Mouse (Mus musculus) neural tube, embryonic 15.5 days (tissue): Measurements from ENCODE around the gene Polg2. TPM values are rescaled to one million over a fixed set of nuclear protein-coding genes. Genes with fewer than 3 reads are reported as not detected.

ENCODE experiments used
- ATAC-seq: fragments of 200-750 bp; cut with Nextera tagmentation; 2 replicates; pipeline ENCODE4 v1.8.0; 2017; ENCODE audit warnings: mild to moderate bottlenecking, moderate TSS enrichment, moderate library complexity; ENCODE audit not compliant: low FRiP score
- H3K27ac ChIP-seq: fragments of 300-500 bp; sonication (generic); replicated peaks from 2 replicates; pipeline ENCODE4 v1.5.1; 2015; ENCODE audit warnings: mild to moderate bottlenecking, inconsistent platforms
- H3K27me3 ChIP-seq: fragments of 300-500 bp; sonication (generic); replicated peaks from 2 replicates; pipeline ENCODE4 v1.6.1; 2015; ENCODE audit warnings: inconsistent platforms
- H3K36me3 ChIP-seq: fragments of 300-500 bp; sonication (generic); 2 replicates; pipeline ENCODE4 v1.6.1; 2015; ENCODE audit warnings: inconsistent platforms
- H3K4me1 ChIP-seq: fragments of 300-500 bp; sonication (generic); 2 replicates; pipeline ENCODE4 v1.6.1; 2015; ENCODE audit warnings: inconsistent platforms
- H3K4me2 ChIP-seq: fragments of 300-500 bp; sonication (generic); 2 replicates; pipeline ENCODE4 v1.6.1; 2015; ENCODE audit warnings: inconsistent platforms, mild to moderate bottlenecking, moderate library complexity
- H3K4me3 ChIP-seq: fragments of 300-500 bp; sonication (generic); replicated peaks from 2 replicates; pipeline ENCODE4 v1.5.1; 2015; ENCODE audit warnings: mild to moderate bottlenecking, inconsistent platforms
- H3K9ac ChIP-seq: fragments of 300-500 bp; sonication (generic); replicated peaks from 2 replicates; pipeline ENCODE4 v1.6.1; 2015; ENCODE audit warnings: mild to moderate bottlenecking, inconsistent platforms
- H3K9me3 ChIP-seq: fragments of 300-500 bp; sonication (generic); replicated peaks from 2 replicates; pipeline ENCODE4 v1.6.1; 2016; ENCODE audit warnings: inconsistent platforms
- WGBS: fragments of 180-500 bp; shearing (Covaris S2); methylation state at CpG from one replicate; pipeline ENCODE4 v1.1.7; 2015; ENCODE audit warnings: mixed read lengths; 5-methylcytosine and 5-hydroxymethylcytosine counted together
- polyA plus RNA-seq: library from polyadenylated mRNA; unstranded; fragments of >200 nt; fragmentation: Nextera tagmentation; extraction: Ambion mirVana; gene quantifications from 2 replicates; pipeline ENCODE4 v1.2.1, GENCODE M21; 2015

Polg2 gene
- polyA plus RNA-seq, 1 experiment from 2014 or later: 9.1 TPM

DNA sequence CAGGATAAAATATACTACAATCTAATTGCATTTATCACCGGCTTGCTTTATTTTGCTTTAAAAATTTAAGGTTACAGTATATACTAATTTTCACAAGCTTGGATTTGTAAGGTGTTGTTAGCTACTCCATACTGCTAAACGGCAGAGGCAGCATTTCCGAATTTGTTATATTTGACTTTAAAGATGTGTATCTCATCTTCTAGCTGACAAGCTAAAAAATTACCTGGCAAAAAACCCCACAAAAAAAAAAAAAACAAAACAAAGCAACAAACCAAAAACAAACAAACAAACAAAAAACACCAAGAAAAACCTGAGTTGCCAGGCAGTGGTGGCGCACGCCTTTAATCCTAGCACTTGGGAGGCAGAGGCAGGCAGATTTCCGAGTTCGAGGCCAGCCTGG lies 1.2 kb downstream of the Polg2 start:
- peak overlapping the region; percentile 60; the same call in 1 of the 2 replicates for H3K4me3 ChIP-seq
- H3K4me2 ChIP-seq: peak overlapping the region; percentile 73; the same call in 1 of the 2 replicates
- WGBS: 95% methylated on average over 7 of the region's 7 CpGs
- peaks cover 48% of the 10 kb centered on the region for H3K36me3 ChIP-seq
- no peaks in the 10 kb centered on the region for H3K27me3 ChIP-seq
- no peak overlapping the region for H3K9ac ChIP-seq
- peaks cover 25% of the 10 kb centered on the region for H3K4me1 ChIP-seq
- H3K27ac ChIP-seq: no peak overlapping the region
- no peaks in the 10 kb centered on the region for H3K9me3 ChIP-seq
- no peak for ATAC-seq

DNA sequence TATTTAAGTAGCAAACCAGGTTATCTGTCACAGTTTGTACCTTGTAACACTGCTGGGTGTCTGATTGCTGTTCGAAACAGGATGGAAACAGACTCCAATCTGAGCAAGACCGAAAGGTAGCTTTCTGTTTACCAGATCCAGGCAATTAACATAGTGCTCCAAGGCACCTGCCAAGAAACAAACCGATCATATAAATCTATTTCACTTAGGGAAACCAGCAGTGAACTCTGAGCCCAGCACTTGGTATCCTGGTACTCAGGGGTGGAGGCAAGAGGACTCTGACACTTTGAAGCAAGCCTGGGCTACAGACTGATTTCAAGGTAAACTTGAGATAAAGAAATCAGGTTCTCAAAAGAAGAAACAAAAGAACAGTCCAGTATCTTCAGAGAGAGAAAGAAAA lies 1.9 kb downstream of the Polg2 start:
- H3K27me3 ChIP-seq: no peaks in the 10 kb centered on the region
- no peak overlapping the region for H3K4me2 ChIP-seq
- H3K36me3 ChIP-seq: peaks cover 48% of the 10 kb centered on the region
- no peak overlapping the region for H3K27ac ChIP-seq
- ATAC-seq: no peak
- WGBS: 94% methylated on average over 3 of the region's 3 CpGs
- H3K9me3 ChIP-seq: no peaks in the 10 kb centered on the region
- no peak overlapping the region for H3K4me3 ChIP-seq
- no peak overlapping the region for H3K9ac ChIP-seq
- peaks cover 21% of the 10 kb centered on the region for H3K4me1 ChIP-seq

DNA sequence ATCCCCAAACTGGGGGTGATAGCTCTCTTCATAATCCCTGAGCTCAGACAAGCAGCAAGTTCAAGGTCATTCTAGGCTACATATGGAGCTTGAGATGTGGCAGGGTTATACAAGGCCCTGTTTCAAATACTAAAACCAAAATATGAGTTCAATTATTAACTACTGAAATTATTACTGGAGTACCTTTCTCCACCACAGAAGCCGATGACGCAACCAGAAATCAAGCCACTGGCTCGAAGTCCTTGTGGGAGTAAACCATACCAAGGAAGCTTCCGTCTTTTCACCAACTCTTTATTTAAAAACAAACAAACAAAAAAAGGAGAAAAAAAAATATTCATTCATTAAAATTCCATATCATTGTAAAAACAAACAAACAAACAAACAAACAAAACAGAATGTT lies 2.4 kb downstream of the Polg2 start:
- ATAC-seq: no peak
- Histone ChIP-seq H3K36me3 (peaks cover 48% of the 10 kb centered on the region), H3K27me3 (no peaks in the 10 kb centered on the region), H3K9ac (no peak overlapping the region), H3K9me3 (no peaks in the 10 kb centered on the region), H3K27ac (no peak overlapping the region), H3K4me2 (no peak overlapping the region), H3K4me3 (no peak overlapping the region), H3K4me1 (peaks cover 21% of the 10 kb centered on the region)
- WGBS: 97% methylated on average over 4 of the region's 4 CpGs

GRCm38 (mm10) chr11:106773061-106773460 lies 6.3 kb downstream of the Polg2 start:
- Histone ChIP-seq H3K27me3 (no peaks in the 10 kb centered on the region), H3K4me3 (no peak overlapping the region), H3K9me3 (no peaks in the 10 kb centered on the region), H3K4me1 (peaks cover 9% of the 10 kb centered on the region), H3K36me3 (peaks cover 63% of the 10 kb centered on the region), H3K4me2 (no peak overlapping the region), H3K27ac (no peak overlapping the region), H3K9ac (no peak overlapping the region)
- WGBS: 93% methylated on average over 9 of the region's 9 CpGs
- ATAC-seq: no peak

DNA sequence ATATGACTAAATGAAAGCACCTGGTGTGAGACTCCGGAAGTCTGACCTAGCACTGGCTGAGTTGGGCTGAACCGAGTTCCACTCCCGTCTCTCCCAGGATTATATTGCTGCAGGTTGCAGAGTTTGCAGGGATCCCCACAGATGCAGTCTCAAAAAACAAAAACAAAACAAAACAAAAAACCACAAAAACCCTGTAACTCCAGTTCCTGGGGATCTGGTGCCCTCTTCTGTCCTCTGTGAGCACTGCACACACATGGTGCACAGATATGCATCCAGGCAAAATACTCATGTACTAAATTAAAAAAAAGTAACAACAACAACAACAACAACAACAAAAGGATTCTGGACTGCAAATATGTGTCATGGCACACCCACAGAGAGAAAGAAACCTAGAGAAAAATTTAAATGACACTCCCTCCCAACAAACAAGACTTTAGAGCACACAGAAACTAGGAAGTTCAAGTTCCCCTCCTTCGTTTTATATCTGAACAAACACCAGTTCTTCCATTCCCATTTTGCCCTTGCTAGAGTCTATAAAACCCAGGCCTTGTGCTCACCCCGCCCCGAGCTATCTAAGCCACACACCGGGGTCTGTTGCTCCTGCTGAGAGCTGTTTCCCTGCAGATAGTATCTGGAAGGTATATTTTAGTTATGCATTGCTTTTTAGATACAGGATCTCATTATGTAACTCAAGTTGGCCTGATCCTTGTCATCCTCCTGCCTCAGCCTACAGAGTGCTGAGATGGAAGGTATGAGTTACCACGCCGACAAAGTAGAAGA lies 9.0 kb downstream of the Polg2 start:
- WGBS: 97% methylated on average over 9 of the region's 9 CpGs
- Histone ChIP-seq H3K27me3 (no peaks in the 10 kb centered on the region), H3K27ac (no peak overlapping the region), H3K4me2 (no peak overlapping the region), H3K4me1 (no peaks in the 10 kb centered on the region), H3K9ac (no peak overlapping the region), H3K36me3 (peaks cover 76% of the 10 kb centered on the region), H3K9me3 (0 out of 2 replicates have a peak, but pooled peaks cover 4% of the 10 kb centered on the region), H3K4me3 (no peak overlapping the region)
- no peak for ATAC-seq

- no peak overlapping the region for H3K4me3 ChIP-seq
- 94% methylated on average over 4 of the region's 4 CpGs for WGBS
- H3K27ac ChIP-seq: no peak overlapping the region
- no peaks in the 10 kb centered on the region for H3K4me1 ChIP-seq
- H3K36me3 ChIP-seq: peaks cover 48% of the 10 kb centered on the region
- ATAC-seq: no peak
- no peaks in the 10 kb centered on the region for H3K27me3 ChIP-seq
- H3K9me3 ChIP-seq: 0 out of 2 replicates have a peak, but pooled peaks cover 4% of the 10 kb centered on the region
- H3K4me2 ChIP-seq: no peak overlapping the region
- no peak overlapping the region for H3K9ac ChIP-seq
These were observed 11.8 kb downstream of the Polg2 start for GRCm38 (mm10) chr11:106767516-106767915.

- ATAC-seq: no peak
- no peaks in the 10 kb centered on the region for H3K27me3 ChIP-seq
- H3K36me3 ChIP-seq: peaks cover 43% of the 10 kb centered on the region
- no peaks in the 10 kb centered on the region for H3K4me1 ChIP-seq
- H3K27ac ChIP-seq: no peak overlapping the region
- WGBS: 90% methylated on average over 4 of the region's 4 CpGs
- H3K9me3 ChIP-seq: 0 out of 2 replicates have a peak, but pooled peaks cover 4% of the 10 kb centered on the region
- no peak overlapping the region for H3K9ac ChIP-seq
- H3K4me3 ChIP-seq: no peak overlapping the region
- H3K4me2 ChIP-seq: no peak overlapping the region
These were observed 12.7 kb downstream of the Polg2 start for GRCm38 (mm10) chr11:106766611-106767162.

DNA sequence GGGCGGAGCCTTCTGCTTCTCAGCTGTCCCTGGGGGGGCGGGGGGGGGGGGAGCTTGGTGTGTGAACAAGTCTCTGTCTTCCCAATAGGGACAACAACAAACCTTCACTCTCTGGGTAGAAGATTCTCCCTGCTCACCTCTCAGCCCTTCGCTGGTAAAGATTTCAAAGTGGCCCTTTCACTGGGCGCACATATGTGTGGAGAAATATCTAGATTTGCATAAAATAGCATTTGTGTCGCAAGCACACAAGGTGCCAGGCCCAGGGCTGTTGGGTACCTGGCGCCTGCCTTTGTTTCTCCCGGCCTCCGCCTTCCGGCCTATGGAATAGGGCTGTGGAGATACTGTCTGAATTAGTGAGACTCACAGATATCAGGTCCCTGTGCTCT lies 16.5 kb downstream of the Polg2 start:
- no peak for ATAC-seq
- H3K4me2 ChIP-seq: no peak overlapping the region
- H3K9ac ChIP-seq: no peak overlapping the region
- no peaks in the 10 kb centered on the region for H3K27me3 ChIP-seq
- WGBS: 80% methylated on average over 9 of the region's 9 CpGs
- no peaks in the 10 kb centered on the region for H3K4me1 ChIP-seq
- no peak overlapping the region for H3K4me3 ChIP-seq
- no peak overlapping the region for H3K27ac ChIP-seq
- 0 out of 2 replicates have a peak, but pooled peaks cover 1% of the 10 kb centered on the region for H3K9me3 ChIP-seq
- H3K36me3 ChIP-seq: peaks cover 16% of the 10 kb centered on the region

DNA sequence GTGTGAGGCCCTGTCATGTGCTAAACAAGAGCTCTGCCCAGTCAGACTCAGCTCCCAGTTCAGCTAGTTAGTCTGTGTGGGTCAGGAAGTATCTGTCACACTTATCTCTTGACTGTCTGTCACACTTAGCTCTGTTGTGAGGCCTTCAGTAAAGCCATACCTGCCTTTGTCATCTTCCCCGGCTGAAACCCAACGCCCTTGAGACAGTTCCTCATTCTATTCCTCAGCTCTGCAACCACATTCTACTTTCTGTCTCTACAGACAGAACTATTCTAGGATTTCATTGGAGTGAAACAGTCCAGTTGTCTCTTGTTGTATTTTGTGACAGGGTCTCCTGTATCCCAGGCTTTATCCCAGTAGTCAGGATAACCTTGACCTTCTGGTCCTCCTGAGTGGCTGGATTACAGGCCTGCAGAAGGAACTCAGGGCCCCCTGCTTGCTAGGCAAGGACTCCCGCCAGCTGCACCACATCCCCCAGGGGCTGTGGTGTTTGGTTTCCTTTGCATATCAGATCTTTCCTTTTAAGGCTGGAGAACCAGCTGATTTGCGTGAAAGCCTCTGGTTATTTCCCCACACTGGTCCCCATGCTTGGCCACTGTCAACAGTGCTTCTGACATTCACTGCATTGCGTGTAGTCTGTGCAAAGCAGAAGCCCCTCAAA lies 17.1 kb downstream of the Polg2 start:
- ATAC-seq: no peak
- peaks cover 11% of the 10 kb centered on the region for H3K36me3 ChIP-seq
- no peaks in the 10 kb centered on the region for H3K9me3 ChIP-seq
- no peaks in the 10 kb centered on the region for H3K27me3 ChIP-seq
- H3K4me3 ChIP-seq: no peak overlapping the region
- H3K27ac ChIP-seq: no peak overlapping the region
- H3K9ac ChIP-seq: no peak overlapping the region
- 57% methylated on average over 5 of the region's 5 CpGs for WGBS
- H3K4me1 ChIP-seq: no peaks in the 10 kb centered on the region
- H3K4me2 ChIP-seq: no peak overlapping the region

DNA sequence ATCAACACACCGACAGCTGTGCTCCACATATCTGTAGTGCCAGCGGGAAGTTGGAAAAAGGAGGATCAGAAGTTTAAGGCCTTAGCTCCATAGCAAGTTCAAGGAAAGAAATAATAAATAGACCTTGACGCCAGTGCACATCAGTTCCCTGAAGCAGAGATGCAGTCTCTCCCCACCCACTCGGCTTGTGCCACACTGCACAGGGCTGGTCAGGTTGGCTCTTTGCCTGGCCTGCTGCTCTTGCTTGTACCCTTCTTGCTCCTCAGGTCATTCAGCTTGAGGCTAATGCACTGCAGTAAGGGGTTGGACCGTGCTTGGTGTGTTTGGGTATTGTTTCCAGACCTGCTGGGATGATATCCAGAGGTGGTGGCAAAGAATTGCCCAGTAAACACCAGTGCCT lies 18.8 kb downstream of the Polg2 start:
- 93% methylated on average over 5 of the region's 5 CpGs for WGBS
- no peak for ATAC-seq
- H3K27ac ChIP-seq: no peak overlapping the region
- no peak overlapping the region for H3K4me2 ChIP-seq
- H3K4me3 ChIP-seq: no peak overlapping the region
- no peaks in the 10 kb centered on the region; the same call in 1 of the 2 replicates for H3K36me3 ChIP-seq
- H3K4me1 ChIP-seq: no peaks in the 10 kb centered on the region
- no peaks in the 10 kb centered on the region for H3K9me3 ChIP-seq
- H3K27me3 ChIP-seq: no peaks in the 10 kb centered on the region
- no peak overlapping the region for H3K9ac ChIP-seq

DNA sequence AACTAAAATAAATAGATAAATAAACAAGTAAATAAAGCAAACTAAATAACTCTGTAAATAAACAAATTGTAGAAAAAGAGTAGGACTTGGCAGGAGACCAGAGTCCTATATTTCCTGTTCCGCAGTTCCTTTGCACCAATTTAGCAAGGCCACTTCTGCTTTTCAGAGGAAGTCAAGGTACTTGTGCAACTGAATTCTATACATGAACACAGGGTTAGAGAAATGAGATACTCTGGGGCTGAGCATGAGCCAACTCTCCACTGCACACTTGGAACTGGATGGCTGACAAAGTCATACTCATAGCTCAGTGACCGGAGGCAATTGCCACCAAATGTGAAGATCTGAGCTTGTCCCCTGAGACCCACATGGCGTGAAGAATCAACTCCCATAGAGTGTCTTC lies 20.3 kb downstream of the Polg2 start:
- WGBS: 95% methylated on average over 3 of the region's 3 CpGs
- ATAC-seq: no peak
- H3K9ac ChIP-seq: no peak overlapping the region

GRCm38 (mm10) chr11:106755583-106755982 lies 23.8 kb downstream of the Polg2 start:
- Histone ChIP-seq H3K27ac (no peak overlapping the region), H3K9ac (no peak overlapping the region), H3K4me3 (no peak overlapping the region), H3K27me3 (no peaks in the 10 kb centered on the region), H3K4me2 (no peak overlapping the region), H3K9me3 (no peaks in the 10 kb centered on the region), H3K4me1 (no peaks in the 10 kb centered on the region), H3K36me3 (no peaks in the 10 kb centered on the region)
- WGBS: 72% methylated on average over 5 of the region's 5 CpGs
- no peak for ATAC-seq

More for the DNA sequence above, 20.3 kb downstream of the Polg2 start:
- H3K36me3 ChIP-seq: no peaks in the 10 kb centered on the region
- no peaks in the 10 kb centered on the region for H3K27me3 ChIP-seq
- H3K4me3 ChIP-seq: no peak overlapping the region
- no peaks in the 10 kb centered on the region for H3K9me3 ChIP-seq
- no peaks in the 10 kb centered on the region for H3K4me1 ChIP-seq
- H3K4me2 ChIP-seq: no peak overlapping the region
- H3K27ac ChIP-seq: no peak overlapping the region
